Mouse (Mus musculus): ENCODE measurements around the gene Thtpa. TPM values are rescaled to one million over a fixed set of nuclear protein-coding genes. Genes with fewer than 3 reads are reported as not detected.

Thtpa gene
- total and polyA plus RNA-seq, 3 experiments: 9.0 to 13.2 TPM; not detected in 1

- peaks cover 6 to 10% of the 10 kb centered on the region in 2 experiments for H3K4me1 ChIP-seq (ENCODE audit: control insufficient read depth in 1 of 2, insufficient read depth in 2 of 2, low read length in 2 of 2)
- no peaks in the 10 kb centered on the region for H3K27me3 ChIP-seq (ENCODE audit: control insufficient read depth in 1 of 2, insufficient read depth in 2 of 2, low read length in 2 of 2)
- no peak for TF ChIP-seq GATA1 (IDR thresholded peaks at IDR 0.05; ENCODE audit: low read depth, low read length)
- no peak for TF ChIP-seq CHD1 (IDR thresholded peaks at IDR 0.05; ENCODE audit: low read depth, low read length)
- TF ChIP-seq USF1 (IDR thresholded peaks at IDR 0.05; ENCODE audit: low read depth, low read length): no peak
- TF ChIP-seq GABPA (IDR thresholded peaks at IDR 0.05; ENCODE audit: low read depth, low read length): no peak
- no peak for TF ChIP-seq CHD2 (IDR thresholded peaks at IDR 0.05; ENCODE audit: low read length)
- no peak for TF ChIP-seq MYB (IDR thresholded peaks at IDR 0.05; ENCODE audit: low read depth, low read length)
- TF ChIP-seq MYC (IDR thresholded peaks at IDR 0.05; ENCODE audit: low read depth, low read length): no peak
- TF ChIP-seq ELF1 (IDR thresholded peaks at IDR 0.05; ENCODE audit: low read depth, low read length): no peak
- no peak overlapping the region for H3K4me3 ChIP-seq (ENCODE audit: control insufficient read depth in 1 of 2, insufficient read depth in 1 of 2, low read depth in 2 of 2, low read length in 2 of 2)
- H3K9ac ChIP-seq (ENCODE audit: control insufficient read depth, low read depth, low read length, poor library complexity, severe bottlenecking): no peak overlapping the region
- H3K79me2 ChIP-seq (ENCODE audit: control insufficient read depth, insufficient read depth, low read length, poor library complexity): peaks cover 2% of the 10 kb centered on the region; the same call in 1 of the 2 replicates
- no peaks in the 10 kb centered on the region for H3K9me3 ChIP-seq (replicated peaks; ENCODE audit: insufficient read depth, low read length)
- H3K27ac ChIP-seq (ENCODE audit: control insufficient read depth, low read depth, low read length): no peak overlapping the region
- no peak for DNase-seq (ENCODE audit: low read depth, low spot score)
- H3K36me3 ChIP-seq (ENCODE audit: control insufficient read depth in 1 of 2, insufficient read depth in 2 of 2, low read length in 2 of 2): peaks cover 0 to 5% of the 10 kb centered on the region in 2 experiments; a peak in 2 of 4 replicates
These were observed 7.7 kb downstream of the Thtpa start for GRCm38 (mm10) chr14:55102253-55102785.

DNA sequence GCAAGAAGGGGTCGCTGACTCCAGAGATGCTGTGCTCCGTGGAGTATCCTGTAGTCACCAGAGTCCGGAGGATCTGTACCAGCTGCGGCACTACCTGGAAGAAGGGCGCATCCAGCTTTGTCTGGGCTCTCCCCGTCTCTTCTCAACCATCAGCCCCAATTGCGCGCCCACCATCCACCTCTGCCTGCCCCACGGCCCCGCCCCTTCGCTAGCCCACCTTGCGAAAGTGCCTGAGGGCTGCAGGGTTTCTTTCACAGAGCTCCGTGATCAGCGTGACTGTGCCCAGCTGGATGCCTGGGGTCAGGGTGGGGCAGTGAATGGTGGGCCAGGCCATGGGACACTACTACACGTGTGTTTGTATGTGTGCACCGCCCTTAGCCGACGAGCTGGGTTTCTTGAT, 9.8 kb downstream of the Thtpa start:
- TF ChIP-seq CTCF (IDR thresholded peaks at IDR 0.05 in 2 of 3, conservative IDR thresholded peaks at IDR 0.05 in 1 of 3; ENCODE audit: control insufficient read depth in 1 of 3, insufficient read depth in 1 of 3, low read depth in 2 of 3, low read length in 3 of 3, poor library complexity in 1 of 3, severe bottlenecking in 1 of 3): no peak
- TF ChIP-seq MAFK (IDR thresholded peaks at IDR 0.05; ENCODE audit: borderline replicate concordance, low read depth, low read length): no peak
- no peak for TF ChIP-seq RAD21 (IDR thresholded peaks at IDR 0.05; ENCODE audit: low read depth, low read length)
- no peak overlapping the region for H3K9ac ChIP-seq (ENCODE audit: control insufficient read depth, low read depth, low read length, poor library complexity, severe bottlenecking)
- H3K27ac ChIP-seq (ENCODE audit: control insufficient read depth, low read depth, low read length): no peak overlapping the region
- H3K36me3 ChIP-seq (ENCODE audit: control insufficient read depth in 1 of 2, insufficient read depth in 2 of 2, low read length in 2 of 2): peaks cover 0 to 5% of the 10 kb centered on the region in 2 experiments; a peak in 2 of 4 replicates
- H3K9me3 ChIP-seq (replicated peaks; ENCODE audit: insufficient read depth, low read length): no peaks in the 10 kb centered on the region
- H3K27me3 ChIP-seq (ENCODE audit: control insufficient read depth in 1 of 2, insufficient read depth in 2 of 2, low read length in 2 of 2): no peaks in the 10 kb centered on the region
- no peak overlapping the region for H3K4me3 ChIP-seq (ENCODE audit: control insufficient read depth in 1 of 2, insufficient read depth in 1 of 2, low read depth in 2 of 2, low read length in 2 of 2)
- H3K4me1 ChIP-seq (ENCODE audit: control insufficient read depth in 1 of 2, insufficient read depth in 2 of 2, low read length in 2 of 2): peaks cover 6 to 10% of the 10 kb centered on the region in 2 experiments
- peaks cover 2% of the 10 kb centered on the region; the same call in 1 of the 2 replicates for H3K79me2 ChIP-seq (ENCODE audit: control insufficient read depth, insufficient read depth, low read length, poor library complexity)
- DNase-seq (ENCODE audit: low read depth, low spot score): no peak

GRCm38 (mm10) chr14:55105386-55105785, 10.8 kb downstream of the Thtpa start:
- DNase-seq (ENCODE audit: low read depth, low spot score): peak; percentile 59
- Histone ChIP-seq H3K79me2 (ENCODE audit: control insufficient read depth, insufficient read depth, low read length, poor library complexity) (peaks cover 2% of the 10 kb centered on the region; the same call in 1 of the 2 replicates), H3K36me3 (ENCODE audit: control insufficient read depth in 1 of 2, insufficient read depth in 2 of 2, low read length in 2 of 2) (peaks cover 0 to 5% of the 10 kb centered on the region in 2 experiments; a peak in 2 of 4 replicates), H3K4me3 (ENCODE audit: control insufficient read depth in 1 of 2, insufficient read depth in 1 of 2, low read depth in 2 of 2, low read length in 2 of 2) (peak overlapping the region; percentile 72 to 97), H3K4me1 (ENCODE audit: control insufficient read depth in 1 of 2, insufficient read depth in 2 of 2, low read length in 2 of 2) (peaks cover 6 to 10% of the 10 kb centered on the region in 2 experiments), H3K27ac (ENCODE audit: control insufficient read depth, low read depth, low read length) (peak overlapping the region; percentile 57; the same call in 1 of the 2 replicates), H3K9ac (ENCODE audit: control insufficient read depth, low read depth, low read length, poor library complexity, severe bottlenecking) (peak overlapping the region; percentile 78), H3K9me3 (replicated peaks; ENCODE audit: insufficient read depth, low read length) (no peaks in the 10 kb centered on the region), H3K27me3 (ENCODE audit: control insufficient read depth in 1 of 2, insufficient read depth in 2 of 2, low read length in 2 of 2) (peaks cover 0 to under 1% of the 10 kb centered on the region in 2 experiments; a peak in 1 of 4 replicates)
- TF ChIP-seq ETS1 (IDR thresholded peaks at IDR 0.05; ENCODE audit: low read depth, low read length): no peak
- TF ChIP-seq RAD21 (IDR thresholded peaks at IDR 0.05; ENCODE audit: low read depth, low read length): no peak
- TF ChIP-seq TAL1 (IDR thresholded peaks at IDR 0.05; ENCODE audit: low read length): peak; percentile 32
- no peak for TF ChIP-seq POLR2AphosphoS2 (IDR thresholded peaks at IDR 0.05; ENCODE audit: low read length)
- TF ChIP-seq ELF1 (IDR thresholded peaks at IDR 0.05; ENCODE audit: low read depth, low read length): no peak; the same call in 1 of the 2 replicates
- no peak for TF ChIP-seq ZC3H11A (IDR thresholded peaks at IDR 0.05; ENCODE audit: low read depth, low read length)
- TF ChIP-seq SIN3A (IDR thresholded peaks at IDR 0.05; ENCODE audit: low read length): no peak
- no peak for TF ChIP-seq E2F4 (IDR thresholded peaks at IDR 0.05; ENCODE audit: borderline replicate concordance, low read depth, low read length)
- peak in 1 of 2 experiments; percentile 21; a peak in 1 of 4 replicates for TF ChIP-seq EP300 (IDR thresholded peaks at IDR 0.05; ENCODE audit: low read depth in 1 of 2, low read length in 2 of 2)
- no peak for TF ChIP-seq MXI1 (IDR thresholded peaks at IDR 0.05; ENCODE audit: low read depth, low read length)

All from MEL (cell line).